Mouse (Mus musculus) forebrain, embryonic 12.5 days (tissue): ENCODE results near the gene Phf12. TPM values are rescaled to one million over a fixed set of nuclear protein-coding genes. Genes with fewer than 3 reads are reported as not detected.
A peak's percentile ranks its signal among the peaks of the same experiment; 100 is the strongest.
"Not testable (repeated sequence)": the region's sequence is repeated elsewhere in the genome, so short reads cannot be mapped to it uniquely, and the experiment has no call there.

Source experiments
- ATAC-seq: fragments of 200-750 bp; cut with Nextera tagmentation; 2 replicates; pipeline ENCODE4 v1.8.0; 2017; ENCODE audit warnings: moderate TSS enrichment; ENCODE audit not compliant: low FRiP score
- H3K27ac ChIP-seq: fragments of 300-500 bp; sonication (generic); 2 replicates; pipeline ENCODE4 v1.5.1; 2016; ENCODE audit warnings: mild to moderate bottlenecking
- H3K27me3 ChIP-seq: fragments of 300-500 bp; sonication (generic); 2 replicates; pipeline ENCODE4 v1.6.1; 2016; ENCODE audit warnings: mild to moderate bottlenecking
- H3K36me3 ChIP-seq: fragments of 300-500 bp; sonication (generic); replicated peaks from 2 replicates; pipeline ENCODE4 v1.6.1; 2016; ENCODE audit warnings: mild to moderate bottlenecking
- H3K4me1 ChIP-seq: fragments of 300-500 bp; sonication (generic); 2 replicates; pipeline ENCODE4 v1.6.1; 2016
- H3K4me2 ChIP-seq: fragments of 300-500 bp; sonication (generic); 2 replicates; pipeline ENCODE4 v1.6.1; 2016; ENCODE audit warnings: mild to moderate bottlenecking, moderate library complexity
- H3K4me3 ChIP-seq: fragments of 300-500 bp; sonication (generic); replicated peaks from 2 replicates; pipeline ENCODE4 v1.5.1; 2016; ENCODE audit warnings: mild to moderate bottlenecking
- H3K9ac ChIP-seq: fragments of 300-500 bp; sonication (generic); 2 replicates; pipeline ENCODE4 v1.6.1; 2016; ENCODE audit warnings: mild to moderate bottlenecking
- H3K9me3 ChIP-seq: fragments of 300-500 bp; sonication (generic); 2 replicates; pipeline ENCODE4 v1.6.1; 2016
- WGBS: fragments of 180-500 bp; shearing (Covaris S2); methylation state at CpG from one replicate; pipeline ENCODE4 v1.1.7; 2016; 5-methylcytosine and 5-hydroxymethylcytosine counted together
- polyA plus RNA-seq: library from polyadenylated mRNA; unstranded; fragments of >200 nt; fragmentation: Nextera tagmentation; extraction: Ambion mirVana; gene quantifications from 2 replicates; pipeline ENCODE4 v1.2.1, GENCODE M21; 2016

Gene Phf12
- polyA plus RNA-seq, 1 experiment from 2014 or later: 29.6 TPM

DNA sequence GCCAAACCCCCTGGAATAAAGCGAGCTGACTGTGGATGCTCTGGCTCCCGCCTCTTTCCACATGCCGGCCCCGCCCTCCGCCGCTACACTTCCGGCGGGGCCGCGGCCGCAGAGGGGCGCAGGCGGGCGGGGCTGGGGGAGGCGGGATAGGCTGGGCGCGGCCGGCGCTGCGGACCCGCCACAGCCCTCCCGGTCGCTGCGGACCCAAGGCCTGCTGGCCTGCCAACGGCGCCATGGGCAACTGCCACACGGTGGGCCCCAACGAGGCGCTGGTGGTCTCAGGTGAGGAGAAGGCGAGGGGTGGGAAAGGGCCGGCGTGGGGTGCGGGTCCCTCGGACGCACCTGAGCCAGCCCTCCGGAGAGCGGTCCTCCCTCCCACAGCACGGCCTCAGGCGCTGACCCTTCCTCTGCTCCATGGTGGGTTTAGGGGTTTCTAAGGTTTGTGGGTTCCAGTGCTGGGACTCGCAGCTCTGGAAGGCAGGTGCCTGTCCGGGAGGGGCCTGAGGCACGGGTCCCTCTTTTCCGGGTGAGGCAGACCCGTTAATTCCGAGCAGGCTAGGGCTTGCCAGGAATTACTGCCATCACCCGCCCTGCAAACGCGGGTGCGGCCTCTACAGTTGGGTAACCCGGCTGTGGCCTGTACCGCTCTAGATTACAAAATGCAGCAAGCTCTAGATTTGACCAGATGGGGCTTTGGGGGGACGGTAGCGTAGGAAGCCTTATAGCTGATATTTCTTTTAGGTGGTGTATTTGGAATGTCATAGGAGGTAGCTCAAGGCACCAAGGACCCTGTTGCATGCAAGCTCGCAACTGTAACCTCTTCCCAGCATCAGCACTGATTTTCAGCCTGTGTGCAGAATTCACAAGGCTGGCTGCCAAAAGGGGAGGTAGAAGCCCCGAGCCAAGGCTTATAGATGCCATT is 55.5 kb downstream of the Phf12 start, which contains the start of gene Flot2:
Flot2 (plus strand) TSS at position 101 of the 922 bp plus-strand sequence.
- no peaks in the 10 kb centered on the region for H3K9me3 ChIP-seq
- H3K36me3 ChIP-seq: peaks cover 29% of the 10 kb centered on the region
- peak within 1 kb of the TSS; percentile 81 for H3K4me2 ChIP-seq
- ATAC-seq: peak; percentile 91
- H3K4me3 ChIP-seq: peak within 1 kb of the TSS; percentile 91
- peak within 1 kb of the TSS; percentile 82 for H3K27ac ChIP-seq
- peaks cover 36% of the 10 kb centered on the region for H3K4me1 ChIP-seq
- no peaks in the 10 kb centered on the region for H3K27me3 ChIP-seq
- peak within 1 kb of the TSS; percentile 95 for H3K9ac ChIP-seq
- 3% methylated on average over 55 of the region's 55 CpGs for whole genome bisulfite sequencing

DNA sequence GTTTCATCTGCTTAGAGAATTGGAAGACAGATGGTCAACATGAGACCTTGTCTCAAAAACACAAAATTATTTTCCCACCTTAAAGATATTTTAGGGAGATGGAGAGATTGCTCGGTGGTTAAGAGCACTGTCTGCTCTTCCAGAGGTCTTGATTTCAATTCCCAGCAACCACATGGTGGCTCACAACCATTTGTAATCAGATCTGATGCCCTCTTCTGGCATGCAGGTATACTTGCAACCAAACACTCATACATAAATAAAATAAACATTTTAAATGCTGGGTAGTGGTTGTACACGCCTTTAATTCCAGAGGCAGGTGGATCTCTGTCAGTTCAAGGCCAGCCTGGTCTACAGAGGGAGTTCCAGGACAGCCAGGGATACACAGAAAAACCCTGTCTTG is 58.3 kb downstream of the Phf12 start:
- no peak overlapping the region for H3K4me2 ChIP-seq
- no peak overlapping the region for H3K4me3 ChIP-seq
- peaks cover 18% of the 10 kb centered on the region for H3K36me3 ChIP-seq
- no peaks in the 10 kb centered on the region for H3K9me3 ChIP-seq
- H3K9ac ChIP-seq: no peak overlapping the region
- ATAC-seq: no peak
- H3K27ac ChIP-seq: no peak overlapping the region
- H3K27me3 ChIP-seq: no peaks in the 10 kb centered on the region
- H3K4me1 ChIP-seq: peaks cover 23% of the 10 kb centered on the region
- 54% methylated on average over 2 of the region's 2 CpGs for WGBS

DNA sequence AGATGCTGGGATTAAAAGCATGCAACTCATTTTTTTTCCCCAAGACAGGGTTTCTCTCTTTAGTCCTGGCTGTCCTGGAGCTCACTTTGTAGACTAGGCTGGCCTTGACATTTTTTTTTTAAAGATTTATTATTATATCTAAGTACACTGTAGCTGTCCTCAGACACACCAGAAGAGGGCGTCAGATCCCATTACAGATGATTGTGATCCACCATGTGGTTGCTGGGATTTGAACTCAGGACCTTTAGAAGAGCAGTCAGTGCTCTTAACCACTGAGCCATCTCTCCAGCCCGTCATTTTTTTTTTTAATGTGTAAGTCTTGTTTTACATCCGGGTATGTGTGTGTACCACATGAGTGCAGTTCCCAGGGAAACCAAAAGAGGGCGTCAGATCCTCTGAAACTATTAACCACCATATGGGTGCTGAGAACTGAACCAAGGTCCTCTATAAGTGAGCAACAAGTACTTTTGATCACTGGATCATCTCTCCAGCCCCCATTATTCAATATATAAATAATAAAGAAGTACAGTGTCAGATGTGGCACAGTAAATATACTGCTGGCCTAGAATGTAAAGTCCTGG is 59.8 kb downstream of the Phf12 start:
- Histone ChIP-seq H3K36me3 (peaks cover 24% of the 10 kb centered on the region), H3K4me1 (peaks cover 18% of the 10 kb centered on the region)
- ATAC-seq, H3K27ac ChIP-seq, H3K27me3 ChIP-seq, H3K9ac ChIP-seq, H3K4me3 ChIP-seq, H3K9me3 ChIP-seq, H3K4me2 ChIP-seq: not testable (repeated sequence)
- 93% methylated on average over 4 of the region's 4 CpGs for WGBS

DNA sequence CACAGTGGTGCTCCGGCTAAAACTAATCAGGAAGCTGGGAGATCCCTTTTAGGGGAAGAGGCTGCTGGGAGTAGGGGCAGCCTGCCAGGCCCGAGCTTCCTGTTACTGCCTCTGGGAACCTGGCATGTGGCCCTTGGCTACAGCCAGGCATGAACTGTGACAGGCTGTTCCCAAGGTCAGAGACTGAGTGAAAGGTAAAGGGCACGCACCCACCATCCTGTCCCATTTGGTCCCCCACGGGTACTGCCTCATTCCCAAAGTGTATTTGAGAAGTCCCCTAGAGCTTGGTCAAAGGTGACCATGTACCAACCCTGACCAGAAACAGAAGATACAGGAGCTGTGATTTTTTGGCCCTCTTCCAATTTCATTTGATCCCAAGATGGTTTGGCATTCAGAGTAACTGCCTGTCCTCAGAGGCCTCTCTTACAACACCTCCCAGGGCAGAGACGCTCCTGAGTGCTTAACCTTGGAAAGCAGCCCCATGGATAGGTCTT is 62.3 kb downstream of the Phf12 start:
- no peaks in the 10 kb centered on the region for H3K9me3 ChIP-seq
- 85% methylated on average over 5 of the region's 5 CpGs for WGBS
- H3K27me3 ChIP-seq: no peaks in the 10 kb centered on the region
- no peak overlapping the region for H3K9ac ChIP-seq
- H3K36me3 ChIP-seq: peaks cover 24% of the 10 kb centered on the region
- H3K27ac ChIP-seq: no peak overlapping the region
- no peak overlapping the region for H3K4me2 ChIP-seq
- ATAC-seq: no peak
- no peaks in the 10 kb centered on the region for H3K4me1 ChIP-seq
- H3K4me3 ChIP-seq: no peak overlapping the region

DNA sequence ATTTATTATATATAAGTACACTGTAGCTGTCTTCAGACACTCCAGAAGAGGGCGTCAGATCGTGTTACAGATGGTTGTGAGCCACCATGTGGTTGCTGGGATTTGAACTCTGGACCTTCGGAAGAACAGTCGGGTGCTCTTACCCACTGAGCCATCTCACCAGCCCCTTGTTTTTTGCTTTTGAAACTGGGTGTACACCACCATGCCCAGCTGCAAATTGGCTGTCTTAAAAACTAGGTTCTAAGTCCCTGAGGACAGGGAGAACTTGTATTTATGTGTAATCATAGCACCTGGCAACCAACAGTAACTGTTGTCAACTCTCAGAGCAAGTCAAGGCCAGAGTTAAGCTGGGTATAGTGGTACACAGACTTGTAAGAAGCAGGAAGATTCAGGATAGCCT is 66.1 kb downstream of the Phf12 start:
- not testable (repeated sequence) for ATAC-seq
- WGBS: 92% methylated on average over 4 of the region's 4 CpGs

DNA sequence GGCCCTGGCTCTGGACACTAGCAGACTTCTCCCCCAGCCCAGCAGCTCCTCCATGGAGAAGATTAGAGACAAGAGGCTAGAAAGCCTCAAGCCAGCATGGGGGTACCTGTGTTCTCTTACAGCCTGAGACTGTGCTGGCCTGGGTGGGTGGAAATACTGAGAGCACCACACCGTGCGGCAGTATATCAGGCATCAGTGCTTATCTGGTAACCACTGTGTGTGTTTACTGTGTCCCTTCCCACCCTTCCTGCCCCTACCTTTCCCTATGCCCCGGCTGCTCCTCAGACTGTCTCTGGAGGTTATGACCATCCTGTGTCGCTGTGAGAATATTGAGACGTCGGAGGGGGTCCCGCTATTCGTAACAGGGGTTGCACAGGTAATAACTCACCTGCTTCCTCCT is 70.5 kb downstream of the Phf12 start:
- Histone ChIP-seq H3K9ac (no peak overlapping the region), H3K27me3 (no peaks in the 10 kb centered on the region), H3K9me3 (no peaks in the 10 kb centered on the region), H3K27ac (no peak overlapping the region), H3K36me3 (peaks cover 67% of the 10 kb centered on the region), H3K4me1 (no peaks in the 10 kb centered on the region), H3K4me3 (no peak overlapping the region), H3K4me2 (no peak overlapping the region)
- no peak for ATAC-seq
- WGBS: 94% methylated on average over 8 of the region's 8 CpGs

More for the DNA sequence above, 66.1 kb downstream of the Phf12 start:
- peaks cover 36% of the 10 kb centered on the region for H3K36me3 ChIP-seq
- not testable (repeated sequence) for H3K4me2 ChIP-seq, H3K9me3 ChIP-seq, H3K4me1 ChIP-seq, H3K27ac ChIP-seq, H3K27me3 ChIP-seq, H3K4me3 ChIP-seq, H3K9ac ChIP-seq

DNA sequence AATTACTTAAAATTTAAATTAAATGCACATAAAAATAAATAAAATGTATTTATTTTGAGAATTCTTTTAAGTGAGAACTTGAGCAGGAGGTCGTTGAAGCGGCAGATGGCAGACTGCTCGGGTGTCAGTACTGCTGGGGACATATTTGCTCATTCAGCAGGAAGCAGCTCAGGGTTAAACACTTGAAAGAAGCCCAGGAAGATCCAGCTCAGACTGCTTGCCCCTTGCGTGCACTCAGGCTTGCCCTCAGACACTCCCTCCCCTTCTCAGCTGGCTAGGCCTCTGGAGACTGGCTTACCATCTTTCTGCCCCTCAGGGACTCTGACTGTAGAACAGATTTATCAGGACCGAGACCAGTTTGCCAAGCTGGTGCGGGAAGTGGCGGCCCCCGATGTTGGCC is 74.4 kb downstream of the Phf12 start:
- WGBS: 86% methylated on average over 8 of the region's 8 CpGs
- H3K27ac ChIP-seq: no peak overlapping the region
- no peak overlapping the region for H3K9ac ChIP-seq
- no peak for ATAC-seq
- H3K4me2 ChIP-seq: no peak overlapping the region
- H3K4me1 ChIP-seq: peaks cover 2% of the 10 kb centered on the region; the same call in 1 of the 2 replicates
- H3K9me3 ChIP-seq: no peaks in the 10 kb centered on the region
- H3K36me3 ChIP-seq: peaks cover 76% of the 10 kb centered on the region
- no peak overlapping the region for H3K4me3 ChIP-seq
- no peaks in the 10 kb centered on the region for H3K27me3 ChIP-seq

DNA sequence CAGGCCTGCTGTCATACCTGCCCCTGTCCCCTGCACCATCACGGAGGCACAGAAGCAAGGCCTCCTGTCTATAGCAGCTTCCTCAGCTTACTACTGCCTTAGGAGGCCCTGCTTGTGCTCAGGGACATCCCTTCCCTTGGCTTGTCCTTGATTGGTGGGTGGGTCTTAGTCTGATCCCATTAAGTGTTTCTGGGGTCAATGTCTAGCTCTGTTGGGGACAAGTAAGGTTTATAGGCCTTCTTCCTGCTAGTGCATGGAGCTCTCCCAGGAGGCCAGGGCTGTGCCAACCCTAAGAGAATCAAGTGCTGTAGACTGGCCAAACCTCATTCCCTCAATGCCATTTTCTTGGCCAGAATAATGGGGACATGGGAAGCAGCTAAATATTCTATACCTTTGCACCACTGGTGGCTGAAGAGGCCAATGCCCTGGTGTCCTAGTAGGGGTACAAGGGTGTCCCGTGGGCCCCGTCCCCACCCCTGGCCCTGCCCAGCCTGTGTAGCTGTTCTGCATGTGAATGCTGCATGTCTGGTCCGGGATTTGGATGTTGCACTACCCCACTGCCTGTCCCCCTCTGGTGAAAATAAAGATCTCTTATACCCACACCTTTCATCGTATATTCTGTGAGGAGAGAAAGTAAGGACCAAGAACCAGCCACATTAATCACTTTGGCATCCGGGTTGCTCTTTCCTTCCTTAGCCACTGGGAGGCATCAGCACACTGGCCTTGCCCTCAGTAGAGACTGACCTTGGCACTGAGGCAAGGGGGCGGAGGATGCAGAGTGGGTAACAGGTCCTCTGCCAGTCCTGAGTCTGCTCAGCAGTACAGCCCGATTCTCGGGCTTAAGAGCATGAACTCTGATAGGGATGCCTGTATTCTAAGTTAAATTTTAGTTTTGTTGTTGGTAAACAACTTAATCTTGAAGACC is 77.5 kb downstream of the Phf12 start:
- H3K4me1 ChIP-seq: peaks cover 5% of the 10 kb centered on the region; the same call in 1 of the 2 replicates
- peaks cover 47% of the 10 kb centered on the region for H3K36me3 ChIP-seq
- no peaks in the 10 kb centered on the region for H3K27me3 ChIP-seq
- WGBS: 67% methylated on average over 9 of the region's 9 CpGs
- H3K27ac ChIP-seq: no peak overlapping the region
- no peaks in the 10 kb centered on the region for H3K9me3 ChIP-seq
- no peak overlapping the region for H3K4me3 ChIP-seq
- ATAC-seq: no peak
- H3K9ac ChIP-seq: no peak overlapping the region
- no peak overlapping the region for H3K4me2 ChIP-seq

DNA sequence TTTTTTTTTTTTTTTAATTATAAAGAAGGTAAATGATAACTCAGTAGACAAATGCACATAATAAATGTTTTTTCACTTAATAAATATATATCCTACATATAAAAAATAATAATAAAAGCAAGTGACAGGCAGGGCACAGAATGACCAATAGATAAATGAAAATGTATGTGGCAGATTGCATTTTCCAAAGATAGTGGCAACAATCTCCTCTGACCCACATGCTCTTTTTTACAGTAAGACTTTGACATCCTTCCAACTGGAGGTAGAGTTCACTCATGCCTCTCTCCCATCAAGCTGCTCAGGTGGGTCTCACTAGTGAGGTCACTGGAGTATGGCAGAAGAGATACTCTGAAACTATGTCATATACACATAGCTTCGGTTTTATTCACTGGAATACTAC is 80.0 kb downstream of the Phf12 start:
- Histone ChIP-seq H3K4me3 (no peak overlapping the region), H3K9ac (no peak overlapping the region), H3K36me3 (peaks cover 24% of the 10 kb centered on the region), H3K4me2 (no peak overlapping the region), H3K27ac (no peak overlapping the region), H3K27me3 (peaks cover 5% of the 10 kb centered on the region; the same call in 1 of the 2 replicates), H3K9me3 (no peaks in the 10 kb centered on the region), H3K4me1 (peaks cover 5% of the 10 kb centered on the region; the same call in 1 of the 2 replicates)
- 86% methylated on average over 1 of the region's 1 CpGs for WGBS
- no peak for ATAC-seq

DNA sequence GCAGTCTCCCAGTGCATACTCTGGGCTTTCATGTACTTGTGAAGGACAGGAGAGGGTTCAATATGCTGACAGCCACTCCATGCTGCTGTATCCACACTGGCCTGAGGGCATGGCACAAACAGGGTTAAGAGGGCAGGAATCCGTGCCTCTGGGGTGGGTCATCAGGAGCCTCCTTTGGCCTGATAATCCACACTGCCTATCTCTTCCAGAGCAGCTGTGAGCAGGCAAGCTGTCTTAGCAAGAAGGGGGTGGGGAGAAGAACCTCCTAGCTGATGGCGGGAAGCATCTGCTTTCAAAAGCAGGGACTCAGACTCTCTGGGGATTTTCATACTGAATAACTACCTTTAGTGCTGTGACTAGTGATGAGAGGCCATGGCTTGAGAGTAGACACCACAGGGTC is 83.4 kb downstream of the Phf12 start:
- peaks cover 5% of the 10 kb centered on the region; the same call in 1 of the 2 replicates for H3K27me3 ChIP-seq
- H3K9ac ChIP-seq: no peak overlapping the region
- no peak for ATAC-seq
- H3K27ac ChIP-seq: no peak overlapping the region
- no peak overlapping the region for H3K4me2 ChIP-seq
- no peak overlapping the region for H3K4me3 ChIP-seq
- no peaks in the 10 kb centered on the region for H3K36me3 ChIP-seq
- peaks cover 5% of the 10 kb centered on the region; the same call in 1 of the 2 replicates for H3K4me1 ChIP-seq
- no peaks in the 10 kb centered on the region for H3K9me3 ChIP-seq
- 44% methylated on average over 2 of the region's 2 CpGs for WGBS

DNA sequence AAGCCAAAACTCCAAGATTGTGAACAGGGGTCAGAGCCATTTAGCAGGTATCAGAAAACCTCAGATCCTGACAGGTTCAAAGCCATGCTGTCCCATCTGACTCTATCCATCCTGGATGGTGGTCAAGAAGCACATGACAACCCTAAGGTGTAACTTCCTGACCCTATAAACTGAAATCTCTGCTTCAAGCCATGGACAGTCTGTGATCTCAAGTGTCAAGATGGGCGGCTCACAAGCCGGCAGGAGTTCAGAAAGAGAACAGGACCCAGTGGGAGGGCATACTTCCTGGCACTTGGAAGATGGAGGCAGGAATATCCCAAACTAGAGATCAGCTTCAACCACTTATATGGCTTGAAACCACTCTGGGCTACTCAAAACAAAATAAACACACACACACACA is 84.1 kb downstream of the Phf12 start:
- Histone ChIP-seq H3K27me3 (peaks cover 5% of the 10 kb centered on the region; the same call in 1 of the 2 replicates), H3K4me3 (no peak overlapping the region), H3K9ac (no peak overlapping the region), H3K4me1 (peaks cover 5% of the 10 kb centered on the region; the same call in 1 of the 2 replicates), H3K36me3 (peaks cover 2% of the 10 kb centered on the region; the same call in 1 of the 2 replicates), H3K9me3 (no peaks in the 10 kb centered on the region), H3K4me2 (no peak overlapping the region), H3K27ac (no peak overlapping the region)
- ATAC-seq: no peak
- 77% methylated on average over 2 of the region's 2 CpGs for WGBS
